Mouse (Mus musculus): ENCODE results near the gene Gm11562. TPM values are rescaled to one million over a fixed set of nuclear protein-coding genes. Genes with fewer than 3 reads are reported as not detected.
"Not testable (repeated sequence)": the region's sequence is repeated elsewhere in the genome, so short reads cannot be mapped to it uniquely, and the experiment has no call there.

Gm11562 gene
- total and polyA plus RNA-seq, 2 experiments from 2014 or later = not detected

DNA sequence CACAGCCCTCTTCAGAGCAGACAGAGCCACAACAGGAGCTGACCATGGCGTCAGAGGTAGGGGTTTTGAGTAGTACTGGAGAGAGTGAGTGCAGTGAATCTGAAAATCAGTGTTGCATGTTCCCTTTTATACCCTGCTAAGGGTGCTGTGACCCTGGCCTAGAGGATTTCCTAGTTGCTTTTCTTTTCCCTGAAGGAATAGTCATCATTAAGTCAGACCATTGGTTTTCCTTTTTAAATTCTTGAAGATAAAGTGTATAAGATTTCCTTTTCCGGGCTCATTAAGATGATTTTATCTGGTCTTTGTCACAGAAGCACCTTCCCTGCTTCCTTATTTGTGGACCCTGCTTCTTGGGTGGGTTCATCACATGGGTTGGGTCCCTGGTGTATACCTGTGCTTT is 29.9 kb upstream of the Gm11562 start, which contains the start of gene Gm11555:
Gene Gm11555 (minus strand): TSS at position 101 of the 400 bp plus-strand sequence.
- Histone ChIP-seq H3K4me1 (ENCODE audit: control insufficient read depth, insufficient read depth) (no peaks in the 10 kb centered on the region), H3K9ac (replicated peaks; ENCODE audit: low read depth, low read length) (no peak within 1 kb of the TSS), H3K27ac (ENCODE audit: low read depth) (no peak within 1 kb of the TSS), H3K4me2 (ENCODE audit: low read depth, low read length) (no peak within 1 kb of the TSS), H3K9me3 (replicated peaks; ENCODE audit: control insufficient read depth, low read length) (no peaks in the 10 kb centered on the region), H3K36me3 (replicated peaks; ENCODE audit: control insufficient read depth, insufficient read depth, low read length) (no peaks in the 10 kb centered on the region), H3K4me3 (ENCODE audit: low read depth, low read length) (no peak within 1 kb of the TSS), H3K27me3 (ENCODE audit: control insufficient read depth, insufficient read depth, low read length) (no peaks in the 10 kb centered on the region)
- TF ChIP-seq EP300 (IDR thresholded peaks at IDR 0.05; ENCODE audit: low read depth) (no peak), CTCF (IDR thresholded peaks at IDR 0.05; ENCODE audit: low read depth) (no peak)
- ATAC-seq (ENCODE audit: insufficient read depth, low read depth) = no peak
- DNase-seq (ENCODE audit: low spot score) = no peak
- WGBS = 70% methylated on average over 2 of the region's 2 CpGs

DNA sequence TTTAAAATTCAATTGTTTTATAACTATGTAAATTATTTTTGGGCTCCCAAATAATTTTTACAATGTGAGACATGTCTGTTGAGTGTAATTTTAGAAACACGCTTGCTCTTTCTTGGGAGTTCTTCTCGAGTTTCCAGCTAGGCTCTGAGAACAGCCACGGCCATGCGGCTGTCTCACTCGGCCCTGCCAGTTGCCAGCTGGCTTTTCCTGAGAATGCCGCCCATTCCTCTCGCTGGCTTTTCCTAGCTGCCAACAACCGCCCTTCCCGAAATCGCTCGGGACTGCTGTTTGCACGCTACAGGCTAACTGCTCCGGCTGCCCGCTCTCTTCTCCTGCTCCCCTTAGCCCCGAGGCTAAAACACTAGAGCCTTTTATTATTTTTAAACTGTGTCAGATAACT is 26.2 kb upstream of the Gm11562 start:
- no peaks in the 10 kb centered on the region for H3K9me3 ChIP-seq (replicated peaks; ENCODE audit: control insufficient read depth, low read length)
- H3K27ac ChIP-seq (ENCODE audit: low read depth) = no peak overlapping the region
- 77% methylated on average over 15 of the region's 15 CpGs for WGBS
- DNase-seq (ENCODE audit: low spot score) (no peak), ATAC-seq (ENCODE audit: insufficient read depth, low read depth) (no peak)
- no peaks in the 10 kb centered on the region for H3K36me3 ChIP-seq (replicated peaks; ENCODE audit: control insufficient read depth, insufficient read depth, low read length)
- no peaks in the 10 kb centered on the region for H3K27me3 ChIP-seq (ENCODE audit: control insufficient read depth, insufficient read depth, low read length)
- no peak overlapping the region for H3K4me2 ChIP-seq (ENCODE audit: low read depth, low read length)
- H3K4me3 ChIP-seq (ENCODE audit: low read depth, low read length) = no peak overlapping the region
- TF ChIP-seq CTCF (IDR thresholded peaks at IDR 0.05; ENCODE audit: low read depth) (no peak), EP300 (IDR thresholded peaks at IDR 0.05; ENCODE audit: low read depth) (no peak)
- no peaks in the 10 kb centered on the region for H3K4me1 ChIP-seq (ENCODE audit: control insufficient read depth, insufficient read depth)
- H3K9ac ChIP-seq (replicated peaks; ENCODE audit: low read depth, low read length) = no peak overlapping the region

DNA sequence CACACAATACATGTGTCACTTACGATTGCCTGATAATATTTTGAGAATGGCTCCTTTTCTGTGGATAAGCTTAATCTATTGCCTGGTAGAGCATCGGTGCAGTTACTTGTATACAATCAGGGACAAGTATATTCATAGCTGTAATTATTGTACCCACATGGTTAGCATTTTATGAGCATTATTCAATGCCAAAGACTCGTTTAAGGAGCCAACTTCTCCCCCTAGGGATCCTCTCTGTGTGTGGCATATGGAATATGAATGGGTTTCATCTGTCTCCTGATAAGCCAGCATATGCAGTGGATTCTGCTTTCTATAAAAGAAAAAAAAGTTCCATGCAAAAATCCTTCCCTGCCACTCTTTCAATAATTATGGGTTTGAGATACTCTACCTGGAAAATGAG is 24.1 kb upstream of the Gm11562 start:
- no peaks in the 10 kb centered on the region for H3K27me3 ChIP-seq (ENCODE audit: control insufficient read depth, insufficient read depth, low read length)
- no peak overlapping the region for H3K27ac ChIP-seq (ENCODE audit: low read depth)
- H3K4me3 ChIP-seq (ENCODE audit: low read depth, low read length) = no peak overlapping the region
- TF ChIP-seq EP300 (IDR thresholded peaks at IDR 0.05; ENCODE audit: low read depth) = no peak
- TF ChIP-seq CTCF (IDR thresholded peaks at IDR 0.05; ENCODE audit: low read depth) = no peak
- no peaks in the 10 kb centered on the region for H3K9me3 ChIP-seq (replicated peaks; ENCODE audit: control insufficient read depth, low read length)
- H3K4me1 ChIP-seq (ENCODE audit: control insufficient read depth, insufficient read depth) = no peaks in the 10 kb centered on the region
- DNase-seq (ENCODE audit: low spot score) (no peak), ATAC-seq (ENCODE audit: insufficient read depth, low read depth) (no peak)
- H3K9ac ChIP-seq (replicated peaks; ENCODE audit: low read depth, low read length) = no peak overlapping the region
- H3K36me3 ChIP-seq (replicated peaks; ENCODE audit: control insufficient read depth, insufficient read depth, low read length) = no peaks in the 10 kb centered on the region
- 70% methylated on average over 3 of the region's 3 CpGs for WGBS
- H3K4me2 ChIP-seq (ENCODE audit: low read depth, low read length) = no peak overlapping the region

DNA sequence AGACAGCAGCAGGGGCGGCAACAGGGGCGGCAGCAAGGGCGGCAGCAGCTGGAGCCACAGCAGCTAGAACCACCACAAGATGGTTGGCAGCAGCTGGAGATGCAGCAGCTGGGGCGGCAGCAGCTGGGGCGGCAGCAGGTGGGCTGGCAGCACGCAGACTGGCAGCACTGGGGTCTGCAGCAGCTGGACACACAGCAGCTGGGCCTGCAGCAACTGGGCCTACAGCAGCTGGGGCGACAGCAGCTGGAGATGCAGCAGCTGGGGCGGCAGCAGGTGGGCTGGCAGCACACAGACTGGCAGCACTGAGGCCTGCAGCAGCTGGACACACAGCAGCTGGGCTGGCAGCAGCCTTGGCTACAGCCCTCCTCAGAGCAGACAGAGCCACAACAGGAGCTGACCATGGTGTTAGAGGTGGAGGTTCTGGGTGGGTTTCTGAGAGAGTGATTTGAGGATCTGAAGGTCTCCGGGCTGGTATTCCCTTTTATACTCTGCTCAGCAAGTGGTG is 23.5 kb upstream of the Gm11562 start, which contains the start of gene Krtap4-7:
Gene Krtap4-7 (minus strand): TSS at position 455 of the 505 bp plus-strand sequence.
- H3K9ac ChIP-seq (replicated peaks; ENCODE audit: low read depth, low read length); H3K4me2 ChIP-seq (ENCODE audit: low read depth, low read length); ATAC-seq (ENCODE audit: insufficient read depth, low read depth); H3K4me3 ChIP-seq (ENCODE audit: low read depth, low read length); H3K27ac ChIP-seq (ENCODE audit: low read depth); H3K4me1 ChIP-seq (ENCODE audit: control insufficient read depth, insufficient read depth); DNase-seq (ENCODE audit: low spot score); H3K27me3 ChIP-seq (ENCODE audit: control insufficient read depth, insufficient read depth, low read length); H3K36me3 ChIP-seq (replicated peaks; ENCODE audit: control insufficient read depth, insufficient read depth, low read length); H3K9me3 ChIP-seq (replicated peaks; ENCODE audit: control insufficient read depth, low read length): not testable (repeated sequence)
- 78% methylated on average over 9 of the region's 9 CpGs for WGBS

DNA sequence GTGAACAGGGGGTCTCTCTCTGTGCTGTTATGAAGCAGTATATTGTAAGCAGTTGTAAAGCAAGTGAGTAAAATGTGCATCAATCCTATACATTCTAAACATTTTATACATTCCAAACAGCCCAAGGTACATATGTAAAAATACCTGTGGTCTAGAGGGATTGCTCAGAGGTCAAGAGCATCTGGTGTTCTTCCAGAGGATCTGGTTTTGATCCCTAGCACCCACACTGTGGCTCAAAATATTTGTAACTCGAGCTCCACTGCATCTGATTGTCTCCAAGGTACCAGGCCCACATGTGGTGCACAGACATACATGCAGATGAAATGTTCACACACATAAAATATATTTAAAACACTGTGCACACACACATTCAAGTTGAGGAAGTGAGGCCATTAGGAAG is 20.7 kb upstream of the Gm11562 start:
- ATAC-seq (ENCODE audit: insufficient read depth, low read depth) (no peak), DNase-seq (ENCODE audit: low spot score) (no peak)
- no peaks in the 10 kb centered on the region for H3K36me3 ChIP-seq (replicated peaks; ENCODE audit: control insufficient read depth, insufficient read depth, low read length)
- H3K9ac ChIP-seq (replicated peaks; ENCODE audit: low read depth, low read length) = no peak overlapping the region
- 13% methylated on average over 1 of the region's 1 CpGs for WGBS
- TF ChIP-seq EP300 (IDR thresholded peaks at IDR 0.05; ENCODE audit: low read depth) = no peak
- no peak for TF ChIP-seq CTCF (IDR thresholded peaks at IDR 0.05; ENCODE audit: low read depth)
- no peak overlapping the region for H3K27ac ChIP-seq (ENCODE audit: low read depth)
- H3K4me1 ChIP-seq (ENCODE audit: control insufficient read depth, insufficient read depth) = no peaks in the 10 kb centered on the region
- no peaks in the 10 kb centered on the region for H3K9me3 ChIP-seq (replicated peaks; ENCODE audit: control insufficient read depth, low read length)
- no peaks in the 10 kb centered on the region for H3K27me3 ChIP-seq (ENCODE audit: control insufficient read depth, insufficient read depth, low read length)
- no peak overlapping the region for H3K4me2 ChIP-seq (ENCODE audit: low read depth, low read length)
- H3K4me3 ChIP-seq (ENCODE audit: low read depth, low read length) = no peak overlapping the region

DNA sequence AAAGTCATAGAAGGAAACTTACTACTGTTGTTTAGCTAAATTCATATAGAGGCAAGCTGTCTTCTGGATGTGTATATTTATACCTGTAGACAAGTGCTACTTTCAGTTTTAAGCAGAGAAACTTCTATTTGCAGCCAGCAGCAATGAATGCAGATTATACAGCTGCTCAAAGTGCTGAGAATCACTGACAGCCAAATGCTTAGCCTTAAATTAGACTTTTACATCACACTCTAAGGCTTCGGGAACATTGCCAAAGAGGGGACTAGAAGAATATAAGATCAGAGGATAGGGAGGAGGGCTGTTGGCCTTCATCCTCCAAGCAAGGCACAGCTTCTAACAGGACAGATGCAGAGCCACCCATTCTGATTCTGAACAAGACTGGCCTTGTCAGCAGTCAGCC is 16.9 kb upstream of the Gm11562 start:
- WGBS = 24% methylated on average over 1 of the region's 1 CpGs
- Histone ChIP-seq H3K4me2 (ENCODE audit: low read depth, low read length) (no peak overlapping the region), H3K9ac (replicated peaks; ENCODE audit: low read depth, low read length) (no peak overlapping the region), H3K4me3 (ENCODE audit: low read depth, low read length) (no peak overlapping the region), H3K27me3 (ENCODE audit: control insufficient read depth, insufficient read depth, low read length) (no peaks in the 10 kb centered on the region), H3K9me3 (replicated peaks; ENCODE audit: control insufficient read depth, low read length) (no peaks in the 10 kb centered on the region), H3K4me1 (ENCODE audit: control insufficient read depth, insufficient read depth) (no peaks in the 10 kb centered on the region), H3K27ac (ENCODE audit: low read depth) (no peak overlapping the region), H3K36me3 (replicated peaks; ENCODE audit: control insufficient read depth, insufficient read depth, low read length) (no peaks in the 10 kb centered on the region)
- DNase-seq (ENCODE audit: low spot score) (no peak), ATAC-seq (ENCODE audit: insufficient read depth, low read depth) (no peak)
- TF ChIP-seq EP300 (IDR thresholded peaks at IDR 0.05; ENCODE audit: low read depth) (no peak), CTCF (IDR thresholded peaks at IDR 0.05; ENCODE audit: low read depth) (no peak)
